Mouse (Mus musculus) CH12F3 (cell line): ENCODE data around the gene Lamb3.

Experiments used
- in situ Hi-C: fragments of 300-500 bp; cut with MboI; formaldehyde crosslinking; loops from 2 replicates; pipeline ENCODE4 v1.14.3; 2020; ENCODE audit warnings: low sequenced_read_pairs

Gene Lamb3

DNA sequence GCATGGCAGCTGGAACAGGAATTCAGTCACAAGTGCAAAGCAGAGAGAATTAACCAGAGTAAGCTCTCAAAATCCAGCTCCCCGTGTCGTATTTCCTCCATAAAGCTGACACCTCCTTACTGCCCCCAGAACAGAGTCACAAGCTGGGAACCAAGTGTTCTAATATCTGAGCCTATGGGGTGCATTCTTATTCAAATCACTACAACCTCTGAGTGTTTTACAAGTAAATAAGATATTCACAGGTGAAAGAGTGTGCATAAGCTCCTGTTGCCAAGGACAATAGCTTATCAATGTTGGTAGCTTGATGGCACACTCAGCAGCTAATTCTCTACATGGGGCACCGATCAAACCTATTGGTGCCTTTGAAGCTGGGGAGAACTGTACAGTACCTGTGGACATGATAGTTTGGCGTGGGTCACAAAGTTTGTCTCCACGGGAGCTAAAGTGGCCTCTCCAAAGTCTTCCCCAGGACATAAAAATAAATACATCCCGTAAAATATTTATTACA, 166.5 kb downstream of the Lamb3 start:
- in situ Hi-C loops = loop anchor here (10.0 kb wide), 1 partner anchor 119 kb away; no protein-coding TSS in a partner anchor

DNA sequence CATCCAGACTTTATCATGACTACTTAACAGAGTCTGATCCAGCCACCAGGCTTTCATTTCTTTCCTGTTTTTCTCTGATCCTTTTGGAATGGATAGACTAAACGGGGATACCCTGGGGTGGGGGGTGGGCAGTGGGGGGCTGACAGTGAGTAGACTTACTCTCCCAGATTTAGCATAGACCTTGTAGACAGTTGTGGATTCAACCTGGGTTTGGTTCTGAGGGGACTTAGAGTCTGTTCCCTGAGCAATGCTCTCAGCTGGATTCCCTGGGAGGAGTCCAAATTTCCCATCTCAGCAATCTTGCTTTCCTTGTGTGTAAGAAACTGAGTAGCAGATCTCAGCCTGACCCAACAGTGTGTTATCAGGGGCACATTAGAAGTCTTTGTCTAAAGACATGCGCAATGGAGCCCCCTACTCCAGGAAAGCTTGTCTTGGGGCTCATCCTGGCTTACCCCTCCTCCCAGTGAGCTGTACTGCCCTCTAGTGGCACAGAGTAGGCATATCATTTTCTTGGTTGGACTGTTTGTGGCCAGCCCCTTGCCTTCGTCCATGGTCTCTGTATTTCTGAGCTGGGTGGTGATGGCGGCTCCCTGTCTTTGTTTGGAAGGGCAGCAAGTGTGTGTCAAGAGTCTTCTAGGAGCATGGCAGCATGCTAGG, 169.1 kb downstream of the Lamb3 start:
- in situ Hi-C loops = loop anchor here (10.0 kb wide), 1 partner anchor 122 kb away; no protein-coding TSS in a partner anchor

DNA sequence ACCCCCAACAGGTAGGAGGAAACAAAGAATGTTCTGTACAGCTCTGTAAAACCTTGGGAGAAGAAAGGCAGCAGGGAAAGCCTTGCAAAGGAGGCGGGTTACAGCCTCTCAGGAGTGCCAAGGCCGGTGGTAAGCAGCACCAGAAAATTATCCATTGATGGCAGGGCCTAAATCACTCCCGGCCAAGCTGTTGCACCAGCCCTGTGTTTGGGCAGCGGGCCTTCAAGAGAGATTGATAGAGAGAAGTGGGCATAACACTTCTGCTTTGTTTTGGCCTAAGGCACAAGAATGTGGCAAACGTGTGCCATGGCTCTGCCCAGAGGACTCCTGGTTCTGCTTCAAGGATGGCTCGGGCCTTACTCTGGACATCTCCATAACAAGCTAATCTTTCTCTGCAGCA, 172.1 kb downstream of the Lamb3 start:
- in situ Hi-C loops = loop anchor here (10.0 kb wide), 1 partner anchor 125 kb away; no protein-coding TSS in a partner anchor

DNA sequence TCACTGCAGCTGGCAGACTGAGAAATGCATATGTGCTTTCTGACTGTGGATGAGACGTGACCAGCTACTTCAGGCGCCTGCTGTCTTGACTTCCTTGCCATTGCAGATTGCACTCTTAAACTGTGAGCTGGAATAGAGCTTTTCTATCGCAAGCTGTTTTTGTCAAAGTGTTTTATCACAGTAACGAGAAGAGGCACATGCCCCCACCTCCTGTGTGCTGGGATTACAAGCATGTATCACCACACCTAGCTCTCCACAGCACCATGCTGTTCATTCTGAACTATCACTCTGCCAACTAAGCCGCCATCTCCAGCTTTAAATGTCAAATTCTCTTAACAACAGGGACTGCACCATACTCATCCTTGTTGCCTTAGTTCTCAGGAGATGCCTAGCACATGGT, 173.4 kb downstream of the Lamb3 start:
- in situ Hi-C loops = no loop called here

DNA sequence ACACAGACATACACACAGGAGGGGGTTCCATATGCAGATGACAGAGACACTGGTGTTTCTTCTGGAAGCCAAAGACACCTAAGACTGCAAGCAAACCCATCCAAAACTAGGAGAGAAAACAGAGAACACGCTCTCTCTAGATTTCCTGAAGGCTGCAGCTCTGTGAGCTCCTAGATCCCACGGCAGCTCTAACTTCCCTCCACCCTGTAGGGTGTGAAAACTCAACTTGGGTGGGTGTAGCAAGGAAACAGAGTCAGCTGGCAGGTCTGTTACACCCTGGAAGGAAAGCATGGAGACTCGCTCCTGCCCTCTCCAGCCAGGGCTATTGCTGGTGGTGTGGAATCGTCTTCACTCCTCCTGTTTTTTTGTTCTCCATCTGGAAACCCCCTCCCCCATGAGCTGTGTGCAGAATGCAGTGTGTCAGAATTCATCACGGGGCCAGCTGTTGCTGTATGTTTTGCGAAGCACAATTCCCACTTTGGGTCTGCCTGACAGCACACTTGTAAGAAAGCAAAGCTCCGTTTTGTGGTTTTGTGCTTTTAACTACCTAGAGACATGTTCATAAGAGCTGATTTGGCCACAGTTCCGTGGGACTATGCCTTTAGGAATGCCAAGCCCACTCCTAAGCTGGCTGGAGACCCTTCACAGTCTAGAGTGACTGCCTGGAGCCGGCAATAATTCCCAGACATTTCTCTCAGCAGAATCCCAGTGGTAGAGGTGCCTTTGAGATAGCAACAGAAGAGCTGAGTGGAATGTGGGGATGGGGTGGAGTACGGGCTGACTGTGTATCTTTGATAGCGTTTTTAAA, 174.3 kb downstream of the Lamb3 start:
- in situ Hi-C loops = no loop called here

DNA sequence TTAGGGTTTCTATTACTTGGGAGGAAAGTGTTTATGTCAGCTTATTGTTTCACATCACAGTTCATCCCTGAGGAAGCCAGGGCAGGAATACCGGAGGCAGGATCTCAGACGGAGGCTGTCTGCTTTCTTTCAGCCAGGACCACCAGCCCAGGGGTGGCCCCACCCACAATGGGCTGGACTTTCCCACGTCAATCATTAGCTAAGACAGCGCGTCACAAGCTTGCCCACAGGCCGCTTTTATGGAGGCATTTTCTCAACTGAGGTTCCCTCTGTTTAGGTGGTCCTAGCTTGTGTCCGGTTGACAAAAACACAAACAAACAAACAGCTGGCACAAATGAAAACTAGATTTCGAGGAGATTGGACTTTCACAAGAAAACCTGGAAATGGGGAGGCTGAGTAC, 174.9 kb downstream of the Lamb3 start:
- in situ Hi-C loops = no loop called here

DNA sequence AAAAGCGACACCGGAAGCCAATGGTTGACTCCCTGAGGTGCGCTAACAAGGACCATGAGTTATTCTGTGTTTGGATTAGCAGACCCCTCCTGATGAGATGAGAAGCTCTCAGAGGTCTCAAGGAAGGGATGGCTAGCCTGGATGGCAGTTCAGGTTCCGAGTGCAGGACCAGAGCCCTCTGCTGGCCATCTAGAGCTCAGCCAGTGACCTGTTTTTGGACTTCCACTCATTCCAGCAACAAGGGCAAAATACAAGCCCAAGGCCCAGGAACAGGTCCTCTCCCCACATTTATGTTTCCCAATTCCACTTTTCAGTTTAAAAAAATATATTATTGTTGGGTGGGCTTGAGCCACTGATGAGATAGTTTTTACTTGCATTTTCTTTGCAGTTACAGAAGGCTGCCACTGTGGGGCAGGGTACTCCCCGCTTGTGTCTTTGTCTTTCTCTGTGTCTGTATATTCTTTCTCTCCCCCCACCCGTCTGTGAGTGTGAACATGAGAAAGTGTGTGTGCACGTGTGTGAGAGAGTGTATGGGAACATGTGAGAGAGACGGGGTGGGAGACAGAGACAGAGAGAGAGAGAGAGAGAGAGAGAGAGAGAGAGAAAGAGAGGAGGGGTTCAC, 175.5 kb downstream of the Lamb3 start:
- in situ Hi-C loops = no loop called here

GRCm38 (mm10) chr1:193386136-193386535, 178.6 kb downstream of the Lamb3 start:
- in situ Hi-C loops = no loop called here

- in situ Hi-C loops = no loop called here
Measured at GRCm38 (mm10) chr1:193387241-193387640, 179.7 kb downstream of the Lamb3 start.

DNA sequence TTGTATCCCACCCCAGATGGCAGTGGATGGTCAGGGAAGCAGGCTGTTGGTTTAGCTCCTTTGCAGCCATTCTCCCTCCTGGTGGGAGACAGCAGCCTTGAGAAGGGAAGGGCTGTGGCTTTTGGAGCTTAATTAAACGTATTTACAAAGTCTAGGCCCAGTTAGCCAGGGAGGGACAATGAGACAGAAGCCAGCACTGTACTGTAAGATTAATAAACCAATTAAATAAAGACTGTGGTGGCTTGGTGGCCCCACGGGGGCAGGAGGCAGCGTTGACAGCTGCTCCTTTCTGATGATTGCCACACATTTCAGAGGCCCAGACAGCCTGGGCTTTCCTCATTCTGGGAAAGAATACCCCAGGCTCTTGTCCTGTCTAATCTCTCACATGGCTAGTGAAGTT, 182.0 kb downstream of the Lamb3 start:
- in situ Hi-C loops = no loop called here

DNA sequence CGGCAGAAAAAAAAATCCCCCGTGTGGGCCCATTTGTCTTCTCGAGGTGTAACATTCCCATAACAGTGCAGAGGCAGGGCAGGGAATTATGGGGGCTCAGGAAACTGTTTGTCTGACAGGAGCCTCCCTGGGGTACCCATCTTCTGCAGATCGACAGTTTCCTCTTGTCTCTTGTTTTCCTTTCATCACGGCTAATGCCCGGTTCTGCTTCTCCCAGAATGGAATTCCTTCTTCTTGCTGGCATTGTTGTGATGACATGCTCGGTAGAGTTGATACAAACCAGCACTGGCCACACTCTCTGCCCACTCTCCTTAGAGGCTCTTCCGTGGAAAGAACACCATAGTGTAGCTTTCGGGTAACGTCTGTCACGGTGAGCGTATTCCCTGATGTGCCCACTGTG, 182.5 kb downstream of the Lamb3 start:
- in situ Hi-C loops = no loop called here

DNA sequence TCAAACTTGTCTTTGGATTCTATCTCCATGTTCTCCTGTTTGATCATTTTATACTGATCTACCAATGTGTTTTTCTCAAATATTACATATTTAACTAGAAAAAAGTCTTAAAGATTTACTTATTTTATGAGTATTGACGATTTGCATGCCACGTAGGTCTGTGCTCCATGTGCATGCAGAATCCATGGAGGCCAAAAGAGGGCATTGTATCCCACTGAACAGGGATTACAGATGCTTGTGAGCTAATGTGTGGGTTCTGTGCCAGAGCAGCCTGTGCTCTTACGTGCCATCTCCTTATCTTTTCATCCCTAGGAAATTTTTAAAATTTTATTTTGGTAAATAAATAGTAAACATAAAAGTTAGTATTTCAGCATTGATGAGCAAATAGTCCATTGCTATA, 184.8 kb downstream of the Lamb3 start:
- in situ Hi-C loops = no loop called here
